Mouse (Mus musculus) gastrocnemius, postnatal 25 days (tissue): ENCODE results near the gene Mex3d. TPM values are rescaled to one million over a fixed set of nuclear protein-coding genes. Genes with fewer than 3 reads are reported as not detected.
"Not testable (repeated sequence)": the region's sequence is repeated elsewhere in the genome, so short reads cannot be mapped to it uniquely, and the experiment has no call there.

Experiments used
- DNase-seq: peaks from one replicate; pipeline ENCODE4 v3.0.0; 2022
- total RNA-seq, 2 experiments: library from RNA; stranded (reverse); gene quantifications; 1 replicate in 1 of 2; 2 replicates in 1 of 2; pipeline ENCODE4 v1.2.3; 2021

The Mex3d gene
- total RNA-seq, 2 experiments from 2014 or later: 3.9 to 4.3 TPM

GRCm38 (mm10) chr10:80355431-80355830 lies 32.0 kb downstream of the Mex3d start:
- DNase-seq: no peak

DNA sequence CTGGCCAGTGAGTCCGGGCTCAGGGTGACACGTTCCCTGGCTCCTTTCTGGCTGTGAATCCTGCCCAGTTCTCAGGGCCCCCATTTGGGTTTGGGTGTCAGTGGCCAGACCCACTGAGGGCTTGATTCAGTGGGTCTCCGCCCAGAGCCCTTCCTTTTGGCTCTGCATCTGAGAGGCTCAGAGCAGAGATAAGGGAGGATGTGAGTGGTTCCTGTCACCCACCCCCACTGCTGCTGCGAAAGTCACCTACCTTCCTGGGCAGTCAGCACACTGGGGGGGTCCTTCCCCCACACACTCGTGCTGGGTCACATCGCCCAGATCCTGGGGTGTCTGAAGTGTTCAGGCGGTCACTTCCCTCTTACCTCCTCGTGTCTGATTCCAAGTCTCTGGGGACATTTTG lies 34.7 kb downstream of the Mex3d start:
- no peak for DNase-seq

DNA sequence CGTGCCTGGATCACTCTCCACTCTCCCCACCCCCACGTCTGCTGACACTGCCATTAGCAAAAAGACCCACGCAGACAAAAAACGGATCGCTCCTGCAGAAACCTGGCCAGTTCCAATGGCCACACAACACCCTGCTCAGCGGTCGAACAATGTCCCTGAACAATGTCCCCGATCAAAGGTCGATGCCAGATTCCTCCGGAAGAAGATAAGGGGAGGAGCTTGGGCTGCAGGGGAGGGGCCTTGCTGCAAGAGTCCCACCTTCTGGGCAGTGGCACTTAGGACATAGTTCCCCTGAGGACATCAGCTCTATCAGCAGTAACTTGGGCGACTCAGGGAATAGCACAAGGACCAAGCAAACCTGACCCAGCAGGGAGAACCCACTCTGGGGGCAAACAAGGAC lies 35.6 kb downstream of the Mex3d start:
- DNase-seq: no peak

DNA sequence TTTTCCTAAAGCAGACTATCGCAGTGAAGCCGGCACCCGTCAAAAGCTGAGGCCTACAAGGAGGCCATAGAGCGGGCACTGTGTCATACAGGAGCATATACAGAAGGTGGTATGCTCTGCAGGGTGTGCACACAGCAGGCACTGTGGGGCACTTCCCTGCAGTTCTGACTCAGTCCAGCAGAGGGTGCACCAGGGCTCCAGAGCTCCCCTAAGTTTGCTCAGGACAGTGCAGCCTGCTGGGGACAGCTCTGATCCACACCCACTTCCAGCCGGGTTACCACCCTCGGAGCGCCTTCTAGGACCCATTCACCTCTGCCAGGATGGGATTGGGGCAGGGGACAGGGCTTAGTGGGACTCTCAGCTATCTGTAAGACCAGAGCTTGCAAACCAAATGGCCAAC lies 37.2 kb downstream of the Mex3d start:
- peak; percentile 63 for DNase-seq

- no peak for DNase-seq
Measured at GRCm38 (mm10) chr10:80348981-80349380, 38.5 kb downstream of the Mex3d start.

DNA sequence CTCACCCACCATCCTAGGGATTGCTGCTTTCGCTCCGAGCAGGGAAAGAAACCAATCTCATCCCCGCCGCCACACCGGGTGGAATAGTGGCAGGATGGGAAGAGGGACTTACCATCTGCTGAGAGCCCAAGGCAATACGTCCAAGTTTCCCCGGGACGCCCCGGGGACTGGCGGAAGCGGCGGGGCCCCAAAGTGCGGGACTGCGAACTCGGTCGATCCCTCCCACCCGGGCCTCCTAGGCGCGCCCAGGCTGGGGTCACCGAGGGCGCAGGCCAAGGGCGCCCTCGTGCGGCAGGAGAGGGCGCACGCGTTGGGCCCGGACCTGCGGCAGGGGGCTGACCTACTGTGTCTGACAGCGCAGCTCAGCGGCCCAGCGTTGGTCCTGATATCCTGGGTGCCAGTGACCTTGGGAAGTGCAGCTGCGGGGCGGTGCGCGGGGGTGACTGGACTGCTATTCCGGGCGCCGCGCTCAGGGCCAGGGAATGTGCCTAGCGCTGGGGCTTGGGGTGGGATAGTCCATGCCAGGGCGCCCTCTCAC lies 39.1 kb downstream of the Mex3d start, which contains the start of gene Adamtsl5:
Gene Adamtsl5 (minus strand): TSS at position 169 of the 538 bp plus-strand sequence.
- DNase-seq: peak; percentile 78

- no peak for DNase-seq
Measured at GRCm38 (mm10) chr10:80347514-80347967, 39.9 kb downstream of the Mex3d start.

DNA sequence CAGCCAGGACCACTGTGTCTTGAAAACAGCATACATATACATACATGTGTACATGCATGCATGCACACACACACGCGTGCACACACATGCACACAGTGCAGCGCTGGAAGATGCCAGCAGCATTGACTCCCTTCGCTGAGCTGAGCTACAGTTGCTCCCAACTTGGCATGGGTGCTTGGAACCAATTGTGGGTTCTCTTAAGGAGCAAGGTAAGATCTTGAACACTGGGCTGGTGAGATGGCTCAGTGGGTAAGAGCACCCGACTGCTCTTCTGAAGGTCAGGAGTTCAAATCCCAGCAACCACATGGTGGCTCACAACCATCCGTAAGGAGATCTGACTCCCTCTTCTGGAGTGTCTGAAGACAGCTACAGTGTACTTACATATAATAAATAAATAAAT lies 41.5 kb downstream of the Mex3d start:
- not testable (repeated sequence) for DNase-seq

- no peak for DNase-seq
Measured at GRCm38 (mm10) chr10:80345122-80345521, 42.3 kb downstream of the Mex3d start.

GRCm38 (mm10) chr10:80344131-80344661 lies 43.3 kb downstream of the Mex3d start:
- DNase-seq: peak; percentile 57

GRCm38 (mm10) chr10:80343425-80343895 lies 44.0 kb downstream of the Mex3d start:
- no peak for DNase-seq

GRCm38 (mm10) chr10:80342749-80343424 lies 44.6 kb downstream of the Mex3d start:
- no peak for DNase-seq

- no peak for DNase-seq
Measured at GRCm38 (mm10) chr10:80342305-80342748, 45.1 kb downstream of the Mex3d start.

- no peak for DNase-seq
Measured at GRCm38 (mm10) chr10:80341491-80342304, 45.8 kb downstream of the Mex3d start.

DNA sequence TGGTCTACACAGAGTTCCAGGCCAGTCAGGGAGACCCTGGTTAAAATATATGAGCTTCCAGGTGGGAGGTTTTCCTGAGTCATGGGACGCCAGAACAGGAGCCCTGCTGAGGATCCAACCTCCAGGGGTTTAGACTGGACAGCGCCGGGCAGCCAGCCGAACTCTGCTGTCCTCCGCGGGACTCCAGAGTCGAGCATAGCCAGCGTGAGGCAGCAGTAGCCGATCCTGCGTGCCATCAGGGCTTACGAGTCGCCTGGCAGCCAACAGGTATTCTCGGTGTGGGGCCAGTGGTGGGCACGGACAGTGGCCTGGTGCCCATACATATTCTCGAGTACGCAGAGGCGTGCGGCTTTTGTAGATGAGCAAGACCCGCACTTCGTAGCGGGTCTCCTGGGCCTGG lies 46.4 kb downstream of the Mex3d start:
- no peak for DNase-seq

DNA sequence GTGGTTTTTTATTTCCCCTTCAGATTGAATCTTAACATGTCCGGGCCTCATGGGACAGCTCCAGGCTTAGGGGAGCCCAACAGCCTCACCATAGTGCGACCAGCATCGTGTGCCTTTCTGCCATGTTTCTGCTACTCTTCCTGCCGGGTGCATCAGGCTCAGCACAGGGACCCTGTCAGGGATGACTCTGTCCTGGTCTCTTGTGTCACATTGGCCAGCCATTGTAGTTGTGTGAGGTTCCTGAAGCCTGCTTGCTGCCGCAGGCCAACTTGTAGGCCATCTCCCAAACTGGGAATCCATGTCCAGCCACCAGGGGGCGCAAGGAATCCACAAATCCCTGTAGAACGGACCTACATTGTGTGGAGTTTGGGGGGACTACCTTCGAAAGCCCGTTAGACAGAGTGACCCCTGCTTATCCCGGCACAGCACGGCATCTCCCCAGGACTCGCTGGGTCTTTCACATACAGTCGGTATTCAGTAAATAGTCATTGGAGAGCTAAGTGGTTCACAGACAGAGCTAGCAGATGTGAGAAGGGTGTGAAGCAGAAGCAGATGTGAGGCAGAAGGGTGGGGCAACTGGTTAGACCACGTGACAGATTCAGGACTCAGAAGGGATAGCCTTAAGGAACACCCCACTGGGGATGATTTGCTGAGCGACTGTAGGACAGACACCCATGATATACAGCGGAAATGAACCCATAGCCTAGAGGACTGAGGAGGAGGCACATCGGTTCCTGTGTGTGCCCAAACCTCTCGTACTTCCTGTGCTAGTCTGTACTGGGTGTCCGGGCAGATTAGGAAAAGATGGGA lies 47.3 kb downstream of the Mex3d start:
- DNase-seq: peak; percentile 67

- DNase-seq: no peak
Measured at GRCm38 (mm10) chr10:80336263-80336662, 51.2 kb downstream of the Mex3d start.

DNA sequence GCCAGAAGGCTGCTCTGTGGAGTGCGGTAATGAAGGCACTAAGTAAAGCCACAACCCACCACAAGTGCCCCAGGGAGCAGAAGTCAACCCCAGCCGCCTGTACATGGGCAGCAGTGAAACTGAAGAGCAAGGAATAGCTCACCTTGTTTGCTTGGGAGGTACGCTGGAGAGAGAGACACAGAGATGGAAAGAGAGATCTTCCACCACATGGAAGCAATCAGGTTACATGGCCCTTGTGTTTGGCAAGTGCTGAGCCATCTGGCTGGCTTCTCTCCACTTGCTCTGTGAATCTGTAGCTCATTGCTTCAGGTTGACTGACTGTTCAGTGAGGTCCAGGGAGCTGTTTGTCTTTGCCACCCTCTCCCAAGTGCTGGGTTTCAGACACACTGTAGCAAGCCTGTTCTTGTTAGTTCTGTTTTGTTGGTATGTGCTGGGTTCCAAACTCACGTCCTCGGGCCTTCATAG lies 54.9 kb downstream of the Mex3d start:
- DNase-seq: no peak

GRCm38 (mm10) chr10:80331636-80332524 lies 55.6 kb downstream of the Mex3d start:
- no peak for DNase-seq

DNA sequence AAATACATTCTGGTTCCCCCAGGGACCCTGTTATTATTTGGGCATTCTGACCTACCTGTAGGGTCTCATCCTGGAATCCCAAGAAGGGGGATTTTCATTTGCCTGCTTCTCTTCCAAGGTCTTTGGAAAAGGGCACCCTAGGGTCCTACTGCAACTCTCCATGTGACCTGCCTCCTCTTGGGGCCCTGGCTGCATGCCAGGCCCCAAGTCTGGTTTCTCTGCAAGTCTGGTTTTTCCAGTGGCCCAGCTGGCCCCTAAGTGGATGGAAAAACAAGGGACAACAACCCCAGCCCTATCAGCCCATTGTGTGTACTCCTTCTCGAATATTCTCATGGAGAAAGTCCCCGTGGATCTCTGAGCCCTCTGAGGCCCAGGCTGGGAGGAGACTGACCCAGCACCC lies 56.6 kb downstream of the Mex3d start:
- DNase-seq: no peak
